Mouse (Mus musculus) liver, adult 2 months (tissue): Measurements from ENCODE around the gene Sh3bgrl2. TPM values are rescaled to one million over a fixed set of nuclear protein-coding genes. Genes with fewer than 3 reads are reported as not detected.

Experiments used
- DNase-seq: peaks from one replicate; pipeline ENCODE4 v3.0.0-alpha.2; 2011; ENCODE audit warnings: low read depth, low spot score; ENCODE audit errors: extremely low read depth
- H3K27ac ChIP-seq: fragments of 200-500 bp; replicated peaks from 2 replicates; pipeline ENCODE4 v1.5.1; 2012; ENCODE audit warnings: low read depth, mild to moderate bottlenecking, control low read depth, inconsistent platforms, low read length; ENCODE audit not compliant: insufficient read depth
- H3K27me3 ChIP-seq: fragments of 200-500 bp; 2 replicates; pipeline ENCODE4 v1.6.1; 2012; ENCODE audit warnings: mild to moderate bottlenecking, moderate library complexity, low read length, inconsistent platforms; ENCODE audit not compliant: control insufficient read depth, insufficient read depth
- H3K36me3 ChIP-seq: fragments of 200-500 bp; 2 replicates; pipeline ENCODE4 v1.6.1; 2012; ENCODE audit warnings: low read length, inconsistent platforms; ENCODE audit not compliant: control insufficient read depth, insufficient read depth
- H3K4me1 ChIP-seq: fragments of 200-500 bp; 2 replicates; pipeline ENCODE4 v1.6.1; 2011; ENCODE audit warnings: low read length; ENCODE audit not compliant: control insufficient read depth, insufficient read depth
- H3K4me3 ChIP-seq: fragments of 200-500 bp; 2 replicates; pipeline ENCODE4 v1.5.1; 2011; ENCODE audit warnings: low read depth, mild to moderate bottlenecking, control low read depth, low read length, moderate library complexity; ENCODE audit not compliant: insufficient read depth
- H3K79me2 ChIP-seq: fragments of 200-500 bp; 2 replicates; pipeline ENCODE4 v1.6.1; 2012; ENCODE audit warnings: inconsistent platforms, mild to moderate bottlenecking, low read length, moderate library complexity; ENCODE audit not compliant: control insufficient read depth, insufficient read depth
- H3K9ac ChIP-seq: fragments of 200-500 bp; 2 replicates; pipeline ENCODE4 v1.6.1; 2012; ENCODE audit warnings: low read depth, mild to moderate bottlenecking, control low read depth, inconsistent platforms, low read length
- CTCF ChIP-seq: fragments of 200-500 bp; IDR thresholded peaks from 2 replicates; pipeline ENCODE4 v1.5.1; 2011; ENCODE audit warnings: low read depth, low read length, control low read depth
- POLR2A ChIP-seq: fragments of 200-500 bp; IDR thresholded peaks from 2 replicates; pipeline ENCODE4 v1.6.1; 2011; ENCODE audit warnings: low read length, control low read depth; ENCODE audit not compliant: insufficient read depth; ENCODE audit errors: extremely low read depth
- WGBS: fragments of 180-500 bp; shearing (Covaris S2); methylation state at CpG from one replicate; pipeline ENCODE4 v1.1.7; 2018; 5-methylcytosine and 5-hydroxymethylcytosine counted together
- polyA plus RNA-seq: library from polyadenylated mRNA; depleted of rRNA; stranded (reverse); fragments of >200 nt; gene quantifications from 2 replicates; pipeline ENCODE4 v1.2.3, GENCODE M21; 2012
- total RNA-seq: library from RNA; depleted of rRNA; stranded (reverse); fragments of >200 nt; gene quantifications from 2 replicates; pipeline ENCODE4 v1.2.3, GENCODE M21; 2014

Gene Sh3bgrl2
- total and polyA plus RNA-seq, 2 experiments, result 9.6 to 22.7 TPM

DNA sequence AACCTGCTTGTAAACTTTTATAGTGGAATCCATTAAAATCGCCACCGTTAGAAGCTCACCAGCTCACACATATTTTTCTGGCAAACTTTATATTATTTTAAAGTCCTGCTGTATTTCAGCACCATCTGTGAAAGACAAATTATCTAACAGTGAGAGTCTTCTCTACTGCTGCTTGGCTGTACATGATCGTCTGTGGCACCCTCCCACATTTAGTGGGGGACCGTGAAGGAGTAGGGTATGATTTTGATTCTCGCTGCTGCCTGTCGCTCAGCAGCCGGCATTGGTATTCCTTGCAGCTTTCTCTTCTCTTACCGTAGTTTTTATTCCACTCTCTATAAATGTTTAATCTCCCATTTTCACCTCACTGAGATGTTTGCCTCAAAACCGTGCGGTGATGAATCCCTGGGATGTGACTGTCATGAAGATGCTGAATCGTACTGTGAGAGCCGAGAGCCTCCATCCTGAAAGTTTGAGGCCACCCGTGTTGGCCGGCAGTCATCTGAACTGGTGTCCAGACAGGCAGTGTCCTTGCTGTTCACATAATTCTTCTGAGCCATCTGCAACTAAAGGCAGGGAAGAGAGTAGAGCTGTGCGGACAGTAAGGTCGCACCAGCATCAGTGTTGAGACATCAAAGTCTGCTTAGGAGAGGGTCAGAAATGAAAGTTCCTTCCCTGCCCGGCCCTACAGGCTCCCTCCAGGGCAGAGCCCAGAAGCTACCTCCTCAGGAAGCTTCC, 38.4 kb downstream of the Sh3bgrl2 start:
- 95% methylated on average over 17 of the region's 17 CpGs for WGBS
- Histone ChIP-seq H3K36me3 (peaks cover 23% of the 10 kb centered on the region; the same call in 1 of the 2 replicates), H3K27ac (no peak overlapping the region), H3K9ac (no peak overlapping the region), H3K4me1 (no peaks in the 10 kb centered on the region), H3K4me3 (no peak overlapping the region), H3K79me2 (peaks cover 3% of the 10 kb centered on the region; the same call in 1 of the 2 replicates), H3K27me3 (no peaks in the 10 kb centered on the region)
- no peak for DNase-seq
- TF ChIP-seq CTCF (no peak), POLR2A (no peak)

DNA sequence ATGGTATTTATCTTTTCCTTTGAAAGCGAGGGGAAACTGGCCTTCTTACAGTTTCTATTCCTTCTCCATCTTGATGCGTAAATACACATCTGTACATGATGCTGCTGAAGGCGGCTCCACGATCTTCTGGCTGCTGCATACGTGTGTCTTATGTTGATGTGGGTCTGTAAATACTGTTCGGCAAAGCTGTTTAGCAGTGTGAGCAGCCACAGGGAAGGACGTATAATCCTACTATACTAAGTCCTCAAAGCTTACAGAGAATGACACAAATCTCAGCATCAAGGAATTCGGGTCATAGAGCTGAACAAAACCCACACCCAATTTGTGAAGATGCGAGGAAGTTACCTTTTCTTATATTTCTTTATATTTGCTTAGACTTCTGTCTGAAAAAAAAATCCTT, 39.0 kb downstream of the Sh3bgrl2 start:
- DNase-seq, result no peak

DNA sequence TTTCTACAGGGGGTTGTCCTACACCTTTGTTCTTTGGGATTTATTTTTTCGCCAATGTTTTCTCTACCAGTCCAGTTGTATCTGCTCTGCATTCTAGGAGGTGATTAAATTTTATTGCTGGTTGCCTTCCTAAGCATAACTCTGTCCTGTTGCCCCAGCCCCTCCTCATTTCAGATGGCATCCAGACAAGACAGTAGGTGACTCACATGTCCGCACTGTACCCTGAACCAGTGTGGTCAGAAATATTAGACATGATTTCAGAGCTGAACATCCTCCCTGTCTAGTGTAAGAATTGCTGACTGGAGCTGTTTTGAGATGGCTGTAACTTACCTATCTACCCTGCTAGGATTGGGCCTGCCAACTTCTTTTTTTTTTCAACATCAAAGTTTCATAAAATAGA, 40.9 kb downstream of the Sh3bgrl2 start:
- Histone ChIP-seq H3K79me2 (peaks cover 3% of the 10 kb centered on the region; the same call in 1 of the 2 replicates), H3K9ac (no peak overlapping the region), H3K4me3 (no peak overlapping the region), H3K4me1 (0 out of 2 replicates have a peak, but pooled peaks cover 3% of the 10 kb centered on the region), H3K27ac (no peak overlapping the region), H3K36me3 (peaks cover 7% of the 10 kb centered on the region; the same call in 1 of the 2 replicates), H3K27me3 (no peaks in the 10 kb centered on the region)
- TF ChIP-seq CTCF (no peak), POLR2A (no peak)
- 93% methylated on average over 2 of the region's 2 CpGs for WGBS
- DNase-seq, result no peak

More for the DNA sequence above, 39.0 kb downstream of the Sh3bgrl2 start:
- H3K36me3 ChIP-seq, result peaks cover 21% of the 10 kb centered on the region; the same call in 1 of the 2 replicates
- no peaks in the 10 kb centered on the region for H3K4me1 ChIP-seq
- peaks cover 3% of the 10 kb centered on the region; the same call in 1 of the 2 replicates for H3K79me2 ChIP-seq
- H3K4me3 ChIP-seq, result no peak overlapping the region
- WGBS, result 92% methylated on average over 9 of the region's 9 CpGs
- TF ChIP-seq POLR2A (no peak), CTCF (no peak)
- H3K9ac ChIP-seq, result no peak overlapping the region
- H3K27me3 ChIP-seq, result no peaks in the 10 kb centered on the region
- no peak overlapping the region for H3K27ac ChIP-seq

DNA sequence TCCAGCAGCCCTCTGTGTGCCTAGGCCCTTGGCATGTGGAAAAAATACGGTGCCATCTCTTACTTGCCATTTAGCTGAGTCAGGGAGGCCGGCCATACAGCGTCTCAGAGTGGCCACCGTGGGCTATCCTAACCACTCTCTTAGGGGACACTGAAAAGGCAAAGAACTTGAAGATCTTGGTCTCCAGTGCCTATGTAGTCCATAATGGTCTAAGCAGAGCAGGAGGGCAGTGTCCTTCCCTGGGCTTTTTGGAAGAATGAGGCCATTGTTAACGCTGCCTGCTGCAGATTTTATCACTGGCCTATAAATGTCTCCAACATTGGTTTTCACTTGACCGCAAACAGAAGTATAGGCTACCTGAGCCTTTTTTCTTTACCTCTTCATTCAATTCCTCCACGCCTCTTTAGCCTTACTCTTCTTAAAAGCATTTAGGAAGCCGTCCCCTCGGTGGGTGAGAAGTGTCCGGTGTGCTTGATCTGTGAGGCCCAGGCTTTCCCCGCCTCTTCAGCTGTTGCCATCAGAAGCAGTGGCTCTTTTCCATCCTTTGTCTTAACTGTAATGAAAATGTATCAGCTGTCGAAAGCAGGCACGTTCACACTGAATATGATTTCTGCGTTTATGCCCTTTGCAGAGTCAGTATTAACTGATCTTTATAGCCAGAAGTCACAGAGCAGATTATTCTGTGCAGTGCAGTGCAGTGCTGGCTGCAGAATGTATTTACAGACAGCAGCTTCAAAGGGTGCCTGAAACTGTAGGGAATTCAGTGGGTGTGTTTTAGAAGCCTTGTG, 41.7 kb downstream of the Sh3bgrl2 start:
- WGBS, result 89% methylated on average over 14 of the region's 14 CpGs
- TF ChIP-seq CTCF (no peak), POLR2A (no peak)
- 0 out of 2 replicates have a peak, but pooled peaks cover 3% of the 10 kb centered on the region for H3K4me1 ChIP-seq

DNA sequence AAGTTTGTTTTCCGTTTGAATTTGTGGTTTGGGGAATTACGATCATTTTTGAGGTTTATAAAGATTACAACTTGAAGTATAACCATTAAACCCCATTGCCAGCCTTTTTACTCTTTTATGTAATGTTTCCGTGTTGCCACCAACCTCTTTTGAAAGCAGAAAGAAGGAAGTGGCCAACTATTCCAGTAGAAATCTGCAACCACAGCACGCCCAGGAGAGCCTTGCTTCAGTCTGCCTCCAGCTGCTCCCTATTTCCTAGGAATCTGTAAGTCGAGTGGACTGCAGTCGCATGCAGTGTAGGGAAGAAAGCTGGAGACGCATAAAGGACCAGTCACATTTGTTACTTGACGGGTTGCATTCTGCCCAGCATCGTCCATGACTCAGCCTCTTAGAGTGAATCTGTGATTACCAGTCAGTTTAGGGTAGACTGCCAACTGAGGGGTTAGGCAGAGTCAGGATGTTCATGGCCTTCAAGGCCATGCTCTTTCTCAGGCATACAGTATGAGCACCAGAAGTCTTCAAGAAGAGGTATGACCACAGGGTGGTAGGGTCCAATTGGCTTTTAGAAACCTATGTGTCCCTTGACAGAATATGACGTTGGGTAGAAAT, 43.8 kb downstream of the Sh3bgrl2 start:
- Histone ChIP-seq H3K27me3 (no peaks in the 10 kb centered on the region), H3K79me2 (no peaks in the 10 kb centered on the region; the same call in 1 of the 2 replicates), H3K4me3 (no peak overlapping the region), H3K36me3 (peaks cover 15% of the 10 kb centered on the region; the same call in 1 of the 2 replicates), H3K4me1 (0 out of 2 replicates have a peak, but pooled peaks cover 3% of the 10 kb centered on the region), H3K9ac (no peak overlapping the region), H3K27ac (no peak overlapping the region)
- no peak for TF ChIP-seq POLR2A
- TF ChIP-seq CTCF, result no peak
- 94% methylated on average over 10 of the region's 10 CpGs for WGBS
- no peak for DNase-seq

More for the DNA sequence above, 41.7 kb downstream of the Sh3bgrl2 start:
- Histone ChIP-seq H3K79me2 (peaks cover 3% of the 10 kb centered on the region; the same call in 1 of the 2 replicates), H3K9ac (no peak overlapping the region), H3K27ac (no peak overlapping the region), H3K27me3 (no peaks in the 10 kb centered on the region), H3K4me3 (no peak overlapping the region), H3K36me3 (peaks cover 5% of the 10 kb centered on the region; the same call in 1 of the 2 replicates)
- DNase-seq, result no peak
